Mouse (Mus musculus) erythroid progenitor cell, adult 5-6 weeks (primary cell): ENCODE results near the gene Olfr584. TPM values are rescaled to one million over a fixed set of nuclear protein-coding genes. Genes with fewer than 3 reads are reported as not detected.

Experiments used
- ATAC-seq: replicated peaks from 2 replicates; pipeline ENCODE4 v1.8.0; 2016; ENCODE audit warnings: moderate number of reproducible peaks, mild to moderate bottlenecking, moderate TSS enrichment, inconsistent platforms; ENCODE audit not compliant: poor library complexity, low FRiP score, severe bottlenecking
- total RNA-seq, 2 experiments: library from RNA; stranded (forward) in 1 of 2; stranded (reverse) in 1 of 2; fragments of 150-400 nt in 1 of 2; fragments of 186-747, 209-891 nt in 1 of 2; gene quantifications; 2 replicates each; pipeline versions ENCODE4 v1.2.3 to v1.2.4; 2015 to 2017; ENCODE audit warnings: low replicate concordance in 2 of 2

Gene Olfr584
- not detected in 2 replicates for total RNA-seq (2015; ENCODE audit: low replicate concordance)
- total RNA-seq (2017; ENCODE audit: low replicate concordance): not detected in 2 replicates

GRCm38 (mm10) chr7:103081585-103081984 lies at the start of gene Olfr584:
Gene Olfr584, plus strand, starts transcription at chr7:103081885.
- ATAC-seq: no peak

DNA sequence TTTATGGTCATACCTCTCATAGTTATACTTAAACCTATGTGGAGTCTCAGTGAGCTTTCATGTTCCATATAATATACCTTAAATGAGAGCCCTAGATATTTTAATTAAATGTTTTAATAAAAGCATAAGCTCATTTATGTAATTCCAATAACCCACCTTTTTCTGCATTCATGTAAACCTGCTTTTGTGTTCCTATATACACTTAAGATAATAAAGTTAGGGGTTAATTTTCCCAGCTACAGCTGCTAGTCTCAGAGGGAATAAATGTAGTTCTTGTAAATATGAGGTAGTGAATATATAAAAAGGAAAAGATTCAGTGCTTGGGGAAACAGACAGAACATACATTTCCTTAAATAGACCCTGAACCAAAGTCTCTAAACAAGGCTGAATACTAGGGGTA lies 44.0 kb upstream of the Olfr584 start, which contains the start of gene Olfr582:
TSS of gene Olfr582 (plus strand) at position 301 of the 400 bp plus-strand sequence.
- no peak for ATAC-seq

DNA sequence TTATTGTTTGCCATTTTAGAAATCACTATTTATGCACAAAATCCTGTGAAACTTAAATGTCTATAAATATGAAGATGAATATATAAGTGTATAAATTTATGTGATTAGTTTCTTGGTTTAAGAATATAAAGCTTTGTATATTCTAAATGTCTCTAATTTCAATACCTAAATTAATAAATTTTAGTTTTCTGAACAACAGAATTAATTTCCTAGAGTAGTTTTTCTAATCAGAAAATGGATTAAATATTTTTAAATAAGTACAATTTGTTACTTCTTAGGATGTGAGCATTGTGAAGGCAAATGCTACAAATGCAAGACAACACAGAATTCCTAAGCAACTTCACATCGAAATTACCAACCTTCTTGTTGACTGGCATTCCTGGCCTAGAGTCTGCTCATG lies 30.7 kb upstream of the Olfr584 start, which contains the start of gene Olfr583:
TSS of gene Olfr583 (plus strand) at position 301 of the 400 bp plus-strand sequence.
- no peak for ATAC-seq

- no peak for ATAC-seq
Observed at GRCm38 (mm10) chr7:103097420-103097819, 15.7 kb downstream of the Olfr584 start, which contains the start of gene Olfr585. Gene Olfr585, plus strand, starts transcription at chr7:103097720.

- ATAC-seq: no peak
Observed at GRCm38 (mm10) chr7:103119406-103119805, 37.7 kb downstream of the Olfr584 start.

GRCm38 (mm10) chr7:103125538-103125937 lies 43.9 kb downstream of the Olfr584 start, which contains the start of gene Olfr586:
Gene Olfr586, minus strand, starts transcription at chr7:103125638.
- ATAC-seq: no peak

Other genes starting within 250 kb of the Olfr584 start
- not detected in 2 replicates for gene Olfr566, start 223.1 kb upstream of the Olfr584 start, total RNA-seq (2015; ENCODE audit: low replicate concordance)
- not detected in 2 replicates for gene Olfr566, start 223.1 kb upstream of the Olfr584 start, total RNA-seq (2017; ENCODE audit: low replicate concordance)
- gene Olfr568, start 204.8 kb upstream of the Olfr584 start, total RNA-seq (2015; ENCODE audit: low replicate concordance): not detected in 2 replicates
- not detected in 2 replicates for gene Olfr568, start 204.8 kb upstream of the Olfr584 start, total RNA-seq (2017; ENCODE audit: low replicate concordance)
- not detected in 2 replicates for gene Olfr569, start 191.0 kb upstream of the Olfr584 start, total RNA-seq (2015; ENCODE audit: low replicate concordance)
- not detected in 2 replicates for gene Olfr569, start 191.0 kb upstream of the Olfr584 start, total RNA-seq (2017; ENCODE audit: low replicate concordance)
- gene Olfr570, start 187.3 kb upstream of the Olfr584 start, total RNA-seq (2015; ENCODE audit: low replicate concordance): not detected in 2 replicates
- gene Olfr570, start 187.3 kb upstream of the Olfr584 start, total RNA-seq (2017; ENCODE audit: low replicate concordance): not detected in 2 replicates
- gene Olfr571, start 164.3 kb upstream of the Olfr584 start, total RNA-seq (2015; ENCODE audit: low replicate concordance): not detected in 2 replicates
- gene Olfr571, start 164.3 kb upstream of the Olfr584 start, total RNA-seq (2017; ENCODE audit: low replicate concordance): not detected in 2 replicates
- gene Olfr572, start 157.5 kb upstream of the Olfr584 start, total RNA-seq (2015; ENCODE audit: low replicate concordance): not detected in 2 replicates
- gene Olfr572, start 157.5 kb upstream of the Olfr584 start, total RNA-seq (2017; ENCODE audit: low replicate concordance): not detected in 2 replicates
- not detected in 2 replicates for gene Olfr573-ps1, start 139.3 kb upstream of the Olfr584 start, total RNA-seq (2015; ENCODE audit: low replicate concordance)
- not detected in 2 replicates for gene Olfr573-ps1, start 139.3 kb upstream of the Olfr584 start, total RNA-seq (2017; ENCODE audit: low replicate concordance)
- not detected in 2 replicates for gene Olfr574, start 133.4 kb upstream of the Olfr584 start, total RNA-seq (2015; ENCODE audit: low replicate concordance)
- gene Olfr574, start 133.4 kb upstream of the Olfr584 start, total RNA-seq (2017; ENCODE audit: low replicate concordance): not detected in 2 replicates
- not detected in 2 replicates for gene Olfr575, start 123.1 kb upstream of the Olfr584 start, total RNA-seq (2015; ENCODE audit: low replicate concordance)
- gene Olfr575, start 123.1 kb upstream of the Olfr584 start, total RNA-seq (2017; ENCODE audit: low replicate concordance): not detected in 2 replicates
- gene Olfr576, start 119.2 kb upstream of the Olfr584 start, total RNA-seq (2015; ENCODE audit: low replicate concordance): not detected in 2 replicates
- gene Olfr576, start 119.2 kb upstream of the Olfr584 start, total RNA-seq (2017; ENCODE audit: low replicate concordance): not detected in 2 replicates
- not detected in 2 replicates for gene Olfr577, start 105.9 kb upstream of the Olfr584 start, total RNA-seq (2015; ENCODE audit: low replicate concordance)
- not detected in 2 replicates for gene Olfr577, start 105.9 kb upstream of the Olfr584 start, total RNA-seq (2017; ENCODE audit: low replicate concordance)
- gene Olfr578, start 92.6 kb upstream of the Olfr584 start, total RNA-seq (2015; ENCODE audit: low replicate concordance): not detected in 2 replicates
- gene Olfr578, start 92.6 kb upstream of the Olfr584 start, total RNA-seq (2017; ENCODE audit: low replicate concordance): not detected in 2 replicates
- gene Olfr582, start 43.9 kb upstream of the Olfr584 start, total RNA-seq (2015; ENCODE audit: low replicate concordance): not detected in 2 replicates
- gene Olfr582, start 43.9 kb upstream of the Olfr584 start, total RNA-seq (2017; ENCODE audit: low replicate concordance): not detected in 2 replicates
- not detected in 2 replicates for gene Olfr583, start 30.6 kb upstream of the Olfr584 start, total RNA-seq (2015; ENCODE audit: low replicate concordance)
- gene Olfr583, start 30.6 kb upstream of the Olfr584 start, total RNA-seq (2017; ENCODE audit: low replicate concordance): not detected in 2 replicates
- gene Olfr585, start 15.8 kb downstream of the Olfr584 start, total RNA-seq (2015; ENCODE audit: low replicate concordance): not detected in 2 replicates
- gene Olfr585, start 15.8 kb downstream of the Olfr584 start, total RNA-seq (2017; ENCODE audit: low replicate concordance): not detected in 2 replicates
- not detected in 2 replicates for gene Olfr586, start 43.8 kb downstream of the Olfr584 start, total RNA-seq (2015; ENCODE audit: low replicate concordance)
- gene Olfr586, start 43.8 kb downstream of the Olfr584 start, total RNA-seq (2017; ENCODE audit: low replicate concordance): not detected in 2 replicates
- not detected in 2 replicates for gene Olfr588-ps1, start 59.0 kb downstream of the Olfr584 start, total RNA-seq (2015; ENCODE audit: low replicate concordance)
- 0.39 TPM in 1 of 2 replicates, not detected in the other for gene Olfr588-ps1, start 59.0 kb downstream of the Olfr584 start, total RNA-seq (2017; ENCODE audit: low replicate concordance)
- not detected in 2 replicates for gene Olfr589, start 74.5 kb downstream of the Olfr584 start, total RNA-seq (2015; ENCODE audit: low replicate concordance)
- not detected in 2 replicates for gene Olfr589, start 74.5 kb downstream of the Olfr584 start, total RNA-seq (2017; ENCODE audit: low replicate concordance)
- not detected in 2 replicates for gene Olfr591, start 96.5 kb downstream of the Olfr584 start, total RNA-seq (2015; ENCODE audit: low replicate concordance)
- gene Olfr591, start 96.5 kb downstream of the Olfr584 start, total RNA-seq (2017; ENCODE audit: low replicate concordance): not detected in 2 replicates
- gene Olfr592, start 102.9 kb downstream of the Olfr584 start, total RNA-seq (2015; ENCODE audit: low replicate concordance): not detected in 2 replicates
- not detected in 2 replicates for gene Olfr592, start 102.9 kb downstream of the Olfr584 start, total RNA-seq (2017; ENCODE audit: low replicate concordance)
- not detected in 2 replicates for gene Olfr593, start 130.0 kb downstream of the Olfr584 start, total RNA-seq (2015; ENCODE audit: low replicate concordance)
- not detected in 2 replicates for gene Olfr593, start 130.0 kb downstream of the Olfr584 start, total RNA-seq (2017; ENCODE audit: low replicate concordance)
- not detected in 2 replicates for gene Olfr594, start 135.1 kb downstream of the Olfr584 start, total RNA-seq (2015; ENCODE audit: low replicate concordance)
- gene Olfr594, start 135.1 kb downstream of the Olfr584 start, total RNA-seq (2017; ENCODE audit: low replicate concordance): not detected in 2 replicates
- gene Usp17ld, start 170.6 kb downstream of the Olfr584 start, total RNA-seq (2015; ENCODE audit: low replicate concordance): not detected in 2 replicates
- gene Usp17ld, start 170.6 kb downstream of the Olfr584 start, total RNA-seq (2017; ENCODE audit: low replicate concordance): 0.90 TPM in 1 of 2 replicates, not detected in the other
- gene Olfr596, start 223.8 kb downstream of the Olfr584 start, total RNA-seq (2015; ENCODE audit: low replicate concordance): not detected in 2 replicates
- not detected in 2 replicates for gene Olfr596, start 223.8 kb downstream of the Olfr584 start, total RNA-seq (2017; ENCODE audit: low replicate concordance)
- not detected in 2 replicates for gene Olfr597, start 234.4 kb downstream of the Olfr584 start, total RNA-seq (2015; ENCODE audit: low replicate concordance)
- not detected in 2 replicates for gene Olfr597, start 234.4 kb downstream of the Olfr584 start, total RNA-seq (2017; ENCODE audit: low replicate concordance)
- not detected in 2 replicates for gene Olfr598, start 241.7 kb downstream of the Olfr584 start, total RNA-seq (2015; ENCODE audit: low replicate concordance)
- gene Olfr598, start 241.7 kb downstream of the Olfr584 start, total RNA-seq (2017; ENCODE audit: low replicate concordance): 1.0 TPM in 1 of 2 replicates, not detected in the other